In genomic region chr3:132983845-132984485, GRCm38 (mm10) we compare ENCODE assay signal across 10 mouse cellular contexts. TPM values are rescaled to one million over a fixed set of nuclear protein-coding genes. Genes with fewer than 3 reads are reported as not detected.
DNase-seq lines count a peak whose midpoint lies in the region; ATAC-seq lines count a peak whose summit lies in the region.
"Had no signal": no experiment of that assay in that cellular context is flagged by ENCODE, and none has a peak within 500 bp of the region (broad histone marks: within the 10 kb centered on the region; RNA-seq: fewer than 3 reads in every experiment).

No protein-coding gene starts in this region.

- no peaks in the 10 kb centered on the region for H3K9me3 ChIP-seq in hindbrain, embryonic 11.5 days (ENCODE audit: control insufficient read depth, low read length)
- H3K9me3 ChIP-seq in hindbrain, embryonic 16.5 days (ENCODE audit: control insufficient read depth, low read length) = no peaks in the 10 kb centered on the region
- H3K9me3 ChIP-seq in intestine, embryonic 15.5 days = no peaks in the 10 kb centered on the region
- no peaks in the 10 kb centered on the region for H3K9me3 ChIP-seq in forebrain, embryonic 16.5 days (ENCODE audit: control insufficient read depth, low read length)

- no peak overlapping the region for H3K27ac ChIP-seq in hindbrain, embryonic 11.5 days (ENCODE audit: low read depth, low read length)
- no peak overlapping the region for H3K27ac ChIP-seq in hindbrain, embryonic 16.5 days (ENCODE audit: low read depth, low read length)
- H3K27ac ChIP-seq in intestine, embryonic 15.5 days = 0 out of 2 replicates have a peak overlapping the region, but pooled peaks have one; percentile 48
- no peak overlapping the region for H3K27ac ChIP-seq in forebrain, embryonic 16.5 days (ENCODE audit: low read length)

- H3K4me1 ChIP-seq in hindbrain, embryonic 11.5 days (replicated peaks; ENCODE audit: control insufficient read depth, insufficient read depth, low read length) = no peaks in the 10 kb centered on the region
- H3K4me1 ChIP-seq in hindbrain, embryonic 16.5 days (ENCODE audit: control insufficient read depth, insufficient read depth, low read depth, low read length) = peaks cover 2% of the 10 kb centered on the region; the same call in 1 of the 2 replicates
- 0 out of 2 replicates have a peak, but pooled peaks cover 3% of the 10 kb centered on the region for H3K4me1 ChIP-seq in intestine, embryonic 15.5 days (replicated peaks)
- H3K4me1 ChIP-seq in forebrain, embryonic 16.5 days (replicated peaks; ENCODE audit: control insufficient read depth, insufficient read depth, low read length) = no peaks in the 10 kb centered on the region

- H3K9ac ChIP-seq in hindbrain, embryonic 11.5 days (ENCODE audit: low read depth, low read length) = no peak overlapping the region
- no peak overlapping the region for H3K9ac ChIP-seq in hindbrain, embryonic 16.5 days (ENCODE audit: low read depth, low read length)
- H3K9ac ChIP-seq in intestine, embryonic 15.5 days = no peak overlapping the region
- H3K9ac ChIP-seq in forebrain, embryonic 16.5 days (replicated peaks; ENCODE audit: low read depth, low read length) = no peak overlapping the region

- no peak for ATAC-seq in hindbrain, embryonic 11.5 days (ENCODE audit: low FRiP score)
- no peak for ATAC-seq in hindbrain, embryonic 16.5 days
- peak; percentile 89 for ATAC-seq in intestine, embryonic 15.5 days
- no peak; the same call in 1 of the 2 replicates for ATAC-seq in forebrain, embryonic 16.5 days
- ATAC-seq: forebrain, embryonic 14.5 days had no signal

- H3K4me3 ChIP-seq in hindbrain, embryonic 11.5 days (ENCODE audit: low read depth, low read length) = no peak overlapping the region
- no peak overlapping the region for H3K4me3 ChIP-seq in hindbrain, embryonic 16.5 days (ENCODE audit: low read length)
- H3K4me3 ChIP-seq in intestine, embryonic 15.5 days (replicated peaks) = no peak overlapping the region
- no peak overlapping the region for H3K4me3 ChIP-seq in forebrain, embryonic 16.5 days (replicated peaks; ENCODE audit: low read length)

- no peaks in the 10 kb centered on the region for H3K27me3 ChIP-seq in hindbrain, embryonic 11.5 days (ENCODE audit: control insufficient read depth, insufficient read depth, low read length)
- H3K27me3 ChIP-seq in hindbrain, embryonic 16.5 days (replicated peaks; ENCODE audit: control insufficient read depth, insufficient read depth, low read length) = no peaks in the 10 kb centered on the region
- H3K27me3 ChIP-seq in intestine, embryonic 15.5 days (replicated peaks) = no peaks in the 10 kb centered on the region
- no peaks in the 10 kb centered on the region for H3K27me3 ChIP-seq in forebrain, embryonic 16.5 days (replicated peaks; ENCODE audit: control insufficient read depth, insufficient read depth, low read length)

- no peak overlapping the region for H3K4me2 ChIP-seq in hindbrain, embryonic 11.5 days (replicated peaks; ENCODE audit: low read depth, low read length)
- no peak overlapping the region for H3K4me2 ChIP-seq in hindbrain, embryonic 16.5 days (ENCODE audit: low read length)
- H3K4me2 ChIP-seq in intestine, embryonic 15.5 days (replicated peaks) = 0 out of 2 replicates have a peak overlapping the region, but pooled peaks have one; percentile 7
- H3K4me2 ChIP-seq in forebrain, embryonic 16.5 days (ENCODE audit: low read length) = no peak overlapping the region

- DNase-seq in hindbrain, embryonic 11.5 days (ENCODE audit: low spot score) = peak; percentile 2
- DNase-seq in Muller cell, postnatal 12 days (ENCODE audit: inconsistent ontology term) = peak; percentile 62
- peak; percentile 65 for DNase-seq in lung, postnatal 25 days (ENCODE audit: low spot score)
- no peak for DNase-seq in thymus, postnatal 10 days (ENCODE audit: low spot score in 2 of 2)
- no peak for DNase-seq in left cerebral cortex, adult 9 months (ENCODE audit: low spot score in 2 of 2)
- DNase-seq: thymus, adult 18-20 months had no signal

- H3K36me3 ChIP-seq in hindbrain, embryonic 11.5 days (ENCODE audit: control insufficient read depth, insufficient read depth, low read length) = no peaks in the 10 kb centered on the region
- H3K36me3 ChIP-seq in hindbrain, embryonic 16.5 days (ENCODE audit: control insufficient read depth, insufficient read depth, low read length) = no peaks in the 10 kb centered on the region
- peaks cover 10% of the 10 kb centered on the region; the same call in 1 of the 2 replicates for H3K36me3 ChIP-seq in intestine, embryonic 15.5 days
- no peaks in the 10 kb centered on the region for H3K36me3 ChIP-seq in forebrain, embryonic 16.5 days (ENCODE audit: control insufficient read depth, insufficient read depth)

- 60% methylated on average over 4 of the region's 4 CpGs for WGBS in hindbrain, embryonic 11.5 days
- 46% methylated on average over 4 of the region's 4 CpGs for WGBS in hindbrain, embryonic 16.5 days
- 14% methylated on average over 4 of the region's 4 CpGs for WGBS in intestine, embryonic 15.5 days
- WGBS in forebrain, embryonic 16.5 days = 73% methylated on average over 4 of the region's 4 CpGs

RNA-seq across cellular contexts. Expression of gene Npnt, which starts 33.9 kb away (rescaled TPM):
- 11.4 and 16.3 TPM in 2 replicates for polyA plus RNA-seq in hindbrain, embryonic 11.5 days (2014; fragmentation: Nextera tagmentation; extraction: Ambion mirVana)
- 23.8 and 30.0 TPM in 2 replicates for polyA plus RNA-seq in hindbrain, embryonic 16.5 days (2015; fragmentation: Nextera tagmentation; extraction: Ambion mirVana)
- polyA plus RNA-seq in intestine, embryonic 15.5 days (2015; fragmentation: Nextera tagmentation; extraction: Ambion mirVana) = 26.8 and 28.7 TPM in 2 replicates
- 6.3 and 9.0 TPM in 2 replicates for polyA plus RNA-seq in forebrain, embryonic 16.5 days (2015; fragmentation: Nextera tagmentation; extraction: Ambion mirVana)

Comparison
In these comparisons a context has a peak if more than half of its experiments do, and no peak if none do; other contexts are left out.
1. DNase-seq: peak in hindbrain, embryonic 11.5 days (single experiment), Muller cell, postnatal 12 days (single experiment) and lung, postnatal 25 days (single experiment); none in thymus, postnatal 10 days (0 of 2) and left cerebral cortex, adult 9 months (0 of 2).